Mouse (Mus musculus) CD4-positive, CD25-positive, alpha-beta regulatory T cell, adult 2 months (primary cell): ENCODE measurements around the gene Thada.

ENCODE experiments used
- DNase-seq: peaks from one replicate; pipeline ENCODE4 v3.0.0-alpha.2; 2012; ENCODE audit warnings: low read depth, low spot score

Thada gene

GRCm38 (mm10) chr17:84477176-84477575, 11.2 kb upstream of the Thada start:
- no peak for DNase-seq

GRCm38 (mm10) chr17:84474312-84474711, 8.3 kb upstream of the Thada start:
- no peak for DNase-seq

GRCm38 (mm10) chr17:84435012-84435411, 31.0 kb downstream of the Thada start:
- no peak for DNase-seq

- DNase-seq, result no peak
Measured at GRCm38 (mm10) chr17:84434233-84434632, 31.8 kb downstream of the Thada start.

GRCm38 (mm10) chr17:84431991-84432390, 34.0 kb downstream of the Thada start:
- no peak for DNase-seq

GRCm38 (mm10) chr17:84424258-84424657, 41.7 kb downstream of the Thada start:
- no peak for DNase-seq

GRCm38 (mm10) chr17:84422916-84423315, 43.1 kb downstream of the Thada start:
- DNase-seq, result peak; percentile 71

GRCm38 (mm10) chr17:84422001-84422785, 43.8 kb downstream of the Thada start:
- peak; percentile 21 for DNase-seq

GRCm38 (mm10) chr17:84421042-84421441, 45.0 kb downstream of the Thada start:
- DNase-seq, result no peak

- peak; percentile 46 for DNase-seq
Measured at GRCm38 (mm10) chr17:84420276-84420639, 45.7 kb downstream of the Thada start.

GRCm38 (mm10) chr17:84419326-84420275, 46.4 kb downstream of the Thada start:
- peak; percentile 76 for DNase-seq

- no peak for DNase-seq
Measured at GRCm38 (mm10) chr17:84415936-84416335, 50.1 kb downstream of the Thada start.

- DNase-seq, result peak; percentile 47
Measured at GRCm38 (mm10) chr17:84408731-84409130, 57.3 kb downstream of the Thada start.

- DNase-seq, result no peak
Measured at GRCm38 (mm10) chr17:84405616-84406015, 60.4 kb downstream of the Thada start.

GRCm38 (mm10) chr17:84401796-84402195, 64.2 kb downstream of the Thada start:
- no peak for DNase-seq

GRCm38 (mm10) chr17:84399431-84399830, 66.6 kb downstream of the Thada start:
- DNase-seq, result no peak

- DNase-seq, result no peak
Measured at GRCm38 (mm10) chr17:84390026-84390425, 76.0 kb downstream of the Thada start.

GRCm38 (mm10) chr17:84386176-84386575, 79.8 kb downstream of the Thada start:
- no peak for DNase-seq

- peak; percentile 68 for DNase-seq
Measured at GRCm38 (mm10) chr17:84385696-84386095, 80.3 kb downstream of the Thada start.

- peak; percentile 75 for DNase-seq
Measured at GRCm38 (mm10) chr17:84384661-84385060, 81.3 kb downstream of the Thada start.

GRCm38 (mm10) chr17:84380340-84380739, 85.7 kb downstream of the Thada start:
- DNase-seq, result no peak

GRCm38 (mm10) chr17:84376882-84377281, 89.1 kb downstream of the Thada start:
- DNase-seq, result no peak
